Mouse (Mus musculus) 416B (cell line): ENCODE data around the gene Cpne6.
A peak's percentile ranks its signal among the peaks of the same experiment; 100 is the strongest.

ENCODE experiments used
- DNase-seq: peaks from one replicate; pipeline ENCODE4 v3.0.0; 2011; ENCODE audit warnings: low read depth

The Cpne6 gene

DNA sequence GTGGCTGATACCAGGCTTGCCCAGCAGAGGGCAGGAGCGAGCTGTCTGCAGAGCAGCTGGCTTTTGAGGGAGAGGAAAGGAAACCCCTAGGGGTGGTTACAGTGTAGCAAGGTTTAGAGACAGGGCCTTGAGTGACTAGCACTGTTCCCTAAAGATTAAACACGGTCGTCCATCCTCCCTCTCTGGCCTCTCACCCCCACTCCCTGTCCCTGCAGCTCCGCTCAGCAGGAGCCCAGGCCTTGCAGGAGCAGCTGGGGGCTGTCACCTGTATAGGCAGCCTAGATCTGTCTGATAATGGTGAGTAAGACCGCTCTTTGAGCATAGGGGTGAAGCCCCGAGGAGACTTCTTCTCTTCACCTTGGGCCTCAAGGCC, 12.8 kb upstream of the Cpne6 start:
- DNase-seq, result peak; percentile 85

- no peak for DNase-seq
These were observed 4.6 kb upstream of the Cpne6 start for GRCm38 (mm10) chr14:55505612-55506011.

DNA sequence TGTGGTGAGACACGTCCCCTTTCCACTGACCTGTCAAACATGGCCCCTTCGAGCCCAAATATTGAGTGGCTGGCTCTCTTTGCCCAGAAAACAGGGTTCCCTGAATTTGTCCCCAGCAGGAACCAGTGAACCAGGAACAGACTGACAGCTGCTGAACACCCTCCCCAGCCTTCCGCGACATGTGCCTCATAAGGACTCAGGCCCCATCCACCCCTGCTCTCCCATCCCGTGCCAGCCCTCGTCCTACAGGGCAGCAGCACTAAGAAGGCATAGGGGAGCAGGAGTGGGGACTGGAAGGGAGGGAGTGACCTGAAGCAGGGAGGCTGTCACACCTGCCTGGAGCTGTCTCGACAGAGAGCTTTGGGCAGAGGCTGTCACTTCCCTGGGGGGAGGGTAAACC, 2.4 kb upstream of the Cpne6 start:
- no peak for DNase-seq

GRCm38 (mm10) chr14:55509540-55509939, 705 bp upstream of the Cpne6 start:
- DNase-seq, result no peak

DNA sequence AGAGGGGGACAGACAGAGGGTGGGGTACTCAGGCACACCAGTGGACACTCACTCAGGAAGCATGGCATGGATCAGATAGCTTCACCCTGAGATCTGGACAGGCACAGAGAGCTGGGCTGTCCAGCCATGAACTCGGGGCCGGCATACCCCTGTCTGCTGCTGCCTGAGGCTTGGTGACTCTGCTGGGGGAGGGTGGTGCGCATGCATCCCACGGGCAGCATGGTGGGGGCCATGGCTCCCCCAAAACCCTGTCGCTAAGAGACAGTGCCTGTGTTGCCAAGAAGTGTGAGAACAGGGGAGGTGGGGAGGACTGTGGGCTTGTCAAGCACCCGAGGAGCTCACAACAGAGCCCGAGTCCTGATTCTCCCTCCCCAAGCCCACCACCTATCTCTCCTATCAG, 792 bp downstream of the Cpne6 start:
- no peak for DNase-seq

GRCm38 (mm10) chr14:55513927-55514326, 3.7 kb downstream of the Cpne6 start:
- DNase-seq, result no peak

GRCm38 (mm10) chr14:55515846-55516245, 5.6 kb downstream of the Cpne6 start:
- DNase-seq, result no peak

DNA sequence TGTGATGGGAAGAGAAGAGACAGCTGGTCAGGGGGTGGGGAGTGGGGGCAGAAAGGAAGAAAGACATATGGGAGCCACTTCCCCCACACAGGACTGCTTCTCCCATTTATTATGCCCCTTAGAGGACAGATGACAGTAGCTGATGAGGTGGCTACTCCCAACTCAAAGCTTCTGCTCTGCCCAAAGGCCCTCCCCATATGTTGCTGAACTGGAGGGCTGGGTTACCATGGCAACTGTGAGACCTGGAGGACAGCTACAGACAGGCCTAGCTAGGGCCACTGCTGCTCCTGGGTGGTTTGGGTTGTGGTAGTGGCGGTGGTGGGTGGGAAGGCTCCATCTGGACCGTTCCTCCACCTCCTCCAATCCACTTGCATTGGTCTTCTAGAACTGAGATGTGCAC, 8.7 kb downstream of the Cpne6 start:
- no peak for DNase-seq

DNA sequence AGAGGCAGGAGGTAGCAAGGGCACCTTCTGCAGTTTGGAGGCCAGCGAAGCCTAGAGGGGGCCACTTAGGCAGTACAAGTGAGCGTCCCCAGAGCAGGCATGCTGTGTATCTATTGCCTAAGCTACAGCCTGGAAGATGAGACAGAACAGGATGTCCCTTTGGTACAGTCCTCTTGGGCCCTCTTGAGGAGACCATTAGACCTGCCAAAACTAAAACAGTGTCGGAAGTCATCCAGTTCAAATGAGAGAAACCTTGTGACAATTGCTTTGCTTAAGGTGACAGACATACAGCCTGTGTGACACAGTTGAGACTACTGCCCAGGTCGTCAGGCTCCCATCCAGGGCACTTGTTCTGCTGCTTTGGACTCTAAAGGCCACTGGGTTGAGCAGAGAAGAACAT, 9.4 kb downstream of the Cpne6 start:
- no peak for DNase-seq

DNA sequence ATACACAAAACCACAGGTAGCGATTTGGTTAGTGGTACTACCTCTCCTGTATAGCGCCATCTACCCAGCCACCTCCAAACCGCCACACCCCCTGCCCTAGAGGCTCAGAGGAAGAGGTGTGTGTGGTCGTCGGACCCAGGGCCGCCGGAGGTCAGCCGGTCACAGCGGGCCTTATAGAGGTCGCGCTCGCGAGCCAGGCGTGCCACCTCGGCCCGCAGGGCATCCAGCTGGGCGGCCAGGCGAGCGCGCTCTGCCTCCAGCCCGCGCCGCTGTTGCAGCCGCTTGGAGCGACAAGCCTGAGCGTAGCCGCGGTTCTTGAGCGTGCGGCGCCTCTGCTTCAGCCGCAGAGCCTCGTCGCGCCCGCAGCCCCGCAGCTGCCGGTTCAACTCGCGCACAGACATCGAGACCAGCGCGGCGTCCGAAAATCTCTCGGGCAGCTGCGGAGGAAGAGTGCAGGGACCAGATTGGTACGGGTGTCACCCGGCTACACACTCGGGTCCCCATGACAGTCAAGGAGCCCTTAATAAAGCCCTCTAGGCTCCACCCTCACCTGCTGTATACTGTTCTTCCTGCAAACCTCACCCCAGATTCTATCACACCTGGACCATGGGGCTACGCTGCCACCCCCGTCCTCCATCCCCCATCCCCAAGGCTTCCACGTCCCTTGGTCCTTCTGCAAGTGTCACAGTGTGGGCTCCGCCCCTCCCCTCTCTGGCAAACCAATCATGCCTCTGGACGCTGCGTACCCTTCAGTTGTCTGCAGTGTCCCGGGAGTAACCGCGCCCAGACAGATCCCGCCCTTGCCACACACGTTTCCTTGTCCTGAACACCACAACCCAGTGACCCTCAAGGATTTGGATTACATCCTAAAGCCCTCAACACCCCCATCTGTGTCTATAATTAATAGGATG, 10.5 kb downstream of the Cpne6 start:
- DNase-seq, result no peak

- DNase-seq, result no peak
These were observed 13.8 kb downstream of the Cpne6 start for GRCm38 (mm10) chr14:55524062-55524461.

DNA sequence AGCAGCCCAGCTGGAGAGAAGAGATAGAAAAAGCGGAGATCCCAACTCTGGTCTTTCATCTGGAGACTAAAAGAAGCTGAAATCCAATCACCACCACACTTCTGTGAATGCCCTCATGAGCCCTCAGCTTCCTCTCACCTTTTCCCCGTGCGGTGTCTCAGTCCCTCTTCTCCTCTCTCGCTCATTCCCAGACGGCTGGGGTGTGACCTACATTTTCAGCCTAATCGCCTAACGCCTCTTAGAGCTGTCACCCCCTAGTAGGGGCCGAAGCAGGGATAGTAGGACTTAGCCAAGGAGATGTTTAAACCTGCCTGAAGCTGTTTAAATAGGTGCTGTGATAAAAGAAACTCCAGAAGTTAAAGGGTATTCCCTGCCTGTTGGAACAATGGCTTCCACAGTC, 14.5 kb downstream of the Cpne6 start, which contains the start of gene Nrl:
Gene Nrl, minus strand, starts transcription at position 197 of the 400 bp plus-strand sequence.
- DNase-seq, result no peak

- DNase-seq, result no peak
These were observed 16.4 kb downstream of the Cpne6 start for GRCm38 (mm10) chr14:55526674-55527073.

DNA sequence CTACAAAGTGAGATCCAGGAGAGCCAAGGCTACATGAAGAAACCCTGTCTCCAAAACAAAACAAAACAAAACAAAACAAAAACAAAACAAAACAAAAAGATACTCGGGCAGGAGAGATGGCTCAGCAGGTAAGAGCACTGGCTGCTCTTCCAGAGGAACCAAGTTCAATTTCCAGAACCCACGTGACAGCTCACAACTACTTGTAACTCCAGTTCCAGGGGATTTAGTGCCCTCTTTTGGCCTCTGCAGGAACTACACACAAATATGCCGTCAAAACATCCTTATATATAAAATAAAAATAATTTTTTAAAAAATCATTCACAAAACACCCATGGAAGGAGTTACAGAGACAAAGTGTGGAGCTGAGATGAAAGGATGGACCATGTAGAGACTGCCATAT, 17.7 kb downstream of the Cpne6 start:
- peak; percentile 87 for DNase-seq

DNA sequence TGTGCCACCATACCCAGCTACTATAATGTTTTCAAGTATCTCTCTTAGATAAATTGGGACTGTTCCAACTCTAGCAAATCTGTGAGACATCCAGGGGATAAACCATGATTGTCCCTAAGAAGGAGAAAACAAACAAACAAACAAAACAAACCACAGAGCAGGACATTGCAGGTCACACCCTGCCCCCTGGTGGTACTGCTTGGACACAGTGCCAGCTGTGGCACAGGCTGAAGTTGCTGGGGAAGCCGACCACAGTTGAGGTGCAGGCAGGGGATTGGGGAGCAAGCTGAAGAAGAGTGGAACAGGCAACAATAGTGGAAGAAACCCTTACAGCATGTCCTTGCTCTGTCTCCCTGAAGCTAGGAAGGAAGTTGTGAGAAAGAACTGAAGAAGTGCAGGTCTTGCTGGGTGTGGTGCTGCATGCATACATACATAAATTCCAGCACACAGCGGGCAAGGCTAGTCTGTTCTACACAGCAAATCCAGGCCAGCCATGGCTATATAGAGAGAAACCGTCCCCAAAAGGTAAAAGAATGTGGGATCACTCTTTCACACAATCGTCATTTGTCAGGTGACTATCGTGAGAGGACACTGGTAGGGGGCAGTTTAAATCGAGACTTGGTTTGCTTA, 26.0 kb downstream of the Cpne6 start:
- peak; percentile 44 for DNase-seq

DNA sequence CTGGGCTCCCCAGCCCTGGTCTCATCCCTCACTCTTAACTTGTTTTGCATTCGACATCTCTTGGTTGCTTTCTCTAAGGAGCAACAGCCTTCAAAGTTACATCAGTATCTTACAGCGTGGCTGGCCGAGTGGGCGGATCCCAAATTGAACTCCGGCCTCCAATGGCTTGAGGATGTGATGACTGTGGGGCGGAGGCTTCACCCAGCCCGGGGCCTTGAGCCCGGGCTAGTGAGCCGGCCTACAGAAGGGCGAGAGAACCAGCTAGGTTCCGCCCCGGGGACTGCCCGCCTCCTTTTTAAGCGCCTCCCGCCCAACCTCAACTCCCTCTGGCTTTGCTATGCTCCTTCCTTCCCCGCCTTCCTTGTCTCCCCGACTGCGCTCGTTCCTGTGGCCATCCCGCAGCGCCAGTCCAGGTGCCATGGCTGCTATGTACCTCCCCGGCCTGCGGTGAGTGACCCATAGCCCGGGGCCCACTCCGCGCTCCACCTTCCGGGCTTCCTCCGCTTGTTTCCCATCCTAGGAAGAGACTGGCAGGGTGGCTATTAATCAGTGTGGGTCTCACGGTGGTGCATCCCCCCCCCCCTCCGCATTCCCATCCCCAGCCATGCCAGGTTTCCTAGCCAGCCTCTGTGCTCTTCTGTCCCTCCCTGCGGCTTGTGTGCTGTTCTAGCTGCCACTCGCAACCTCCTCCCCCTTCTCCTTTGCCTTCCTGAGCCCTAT, 30.0 kb downstream of the Cpne6 start, which contains the start of gene Pck2:
Gene Pck2, plus strand, starts transcription at position 200 of the 720 bp plus-strand sequence.
- peak; percentile 97 for DNase-seq

GRCm38 (mm10) chr14:55540787-55541321, 30.6 kb downstream of the Cpne6 start:
- DNase-seq, result peak; percentile 91

DNA sequence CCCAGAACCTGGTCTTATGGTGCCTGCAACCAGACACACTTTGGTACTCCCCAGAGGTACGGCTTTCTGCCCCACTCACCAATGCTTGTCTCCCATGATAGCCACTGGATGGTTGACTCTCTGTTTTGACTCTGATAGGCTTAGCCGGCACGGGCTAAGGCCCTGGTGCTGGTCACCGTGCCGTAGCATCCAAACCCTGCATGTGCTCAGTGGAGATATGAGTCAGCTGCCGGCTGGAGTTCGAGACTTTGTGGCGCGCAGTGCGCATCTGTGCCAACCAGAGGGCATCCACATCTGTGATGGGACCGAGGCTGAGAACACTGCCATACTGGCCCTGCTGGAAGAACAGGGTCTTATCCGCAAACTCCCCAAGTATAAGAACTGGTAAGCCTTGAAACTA, 32.0 kb downstream of the Cpne6 start:
- no peak for DNase-seq

- no peak for DNase-seq
These were observed 34.1 kb downstream of the Cpne6 start for GRCm38 (mm10) chr14:55544334-55544733.

GRCm38 (mm10) chr14:55550191-55550590, 39.9 kb downstream of the Cpne6 start:
- no peak for DNase-seq

- DNase-seq, result no peak
These were observed 41.1 kb downstream of the Cpne6 start for GRCm38 (mm10) chr14:55551347-55551746.

DNA sequence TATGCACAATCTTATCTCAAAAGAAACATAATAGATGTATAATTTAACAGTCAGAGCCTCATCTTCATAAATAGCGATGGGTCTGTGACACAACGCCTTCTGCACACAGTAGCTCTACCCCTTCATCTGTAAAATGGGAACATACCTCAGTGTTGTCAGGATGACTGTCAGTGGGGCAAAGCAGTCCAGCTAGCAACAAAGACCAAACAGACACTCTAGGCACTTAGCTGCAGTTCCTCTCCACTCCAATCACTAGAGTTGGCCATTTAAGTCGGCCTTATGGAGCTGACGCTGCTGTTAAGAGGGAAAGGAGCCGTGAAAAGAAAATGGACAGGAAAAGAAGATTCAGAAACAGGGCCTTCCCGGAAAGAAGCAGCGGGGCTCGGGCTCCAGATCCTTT, 41.5 kb downstream of the Cpne6 start:
- no peak for DNase-seq
